Mouse (Mus musculus): ENCODE results near the gene Timm50. TPM values are rescaled to one million over a fixed set of nuclear protein-coding genes. Genes with fewer than 3 reads are reported as not detected.
A peak's percentile ranks its signal among the peaks of the same experiment; 100 is the strongest.

The Timm50 gene
- polyA plus RNA-seq, 1 experiment from 2014 or later = 144 TPM

- Histone ChIP-seq H3K9ac (no peak overlapping the region), H3K4me3 (no peak overlapping the region), H3K4me2 (replicated peaks) (no peak overlapping the region), H3K27me3 (no peaks in the 10 kb centered on the region), H3K4me1 (no peaks in the 10 kb centered on the region), H3K27ac (no peak overlapping the region), H3K9me3 (no peaks in the 10 kb centered on the region), H3K36me3 (peaks cover 100% of the 10 kb centered on the region)
- ATAC-seq (ENCODE audit: low FRiP score, low read depth) = no peak
- 92% methylated on average over 15 of the region's 15 CpGs for WGBS
Observed at GRCm38 (mm10) chr7:28321974-28322720, 10.3 kb upstream of the Timm50 start.

- 94% methylated on average over 17 of the region's 17 CpGs for WGBS
- Histone ChIP-seq H3K4me2 (replicated peaks) (no peak overlapping the region), H3K9me3 (no peaks in the 10 kb centered on the region), H3K36me3 (peaks cover 99% of the 10 kb centered on the region), H3K27ac (no peak overlapping the region), H3K9ac (no peak overlapping the region), H3K4me1 (no peaks in the 10 kb centered on the region), H3K27me3 (no peaks in the 10 kb centered on the region), H3K4me3 (no peak overlapping the region)
- no peak for ATAC-seq (ENCODE audit: low FRiP score, low read depth)
Observed at GRCm38 (mm10) chr7:28318714-28319113, 6.8 kb upstream of the Timm50 start.

- Histone ChIP-seq H3K36me3 (peaks cover 92% of the 10 kb centered on the region), H3K9ac (no peak overlapping the region), H3K27ac (no peak overlapping the region), H3K4me3 (no peak overlapping the region), H3K9me3 (no peaks in the 10 kb centered on the region), H3K27me3 (no peaks in the 10 kb centered on the region), H3K4me2 (replicated peaks) (no peak overlapping the region), H3K4me1 (no peaks in the 10 kb centered on the region)
- WGBS = 83% methylated on average over 3 of the region's 3 CpGs
- ATAC-seq (ENCODE audit: low FRiP score, low read depth) = no peak
Observed at GRCm38 (mm10) chr7:28318036-28318435, 6.2 kb upstream of the Timm50 start.

GRCm38 (mm10) chr7:28311151-28311925 is 534 bp downstream of the Timm50 start:
- 6% methylated on average over 35 of the region's 35 CpGs for WGBS
- H3K9me3 ChIP-seq = no peaks in the 10 kb centered on the region
- H3K27ac ChIP-seq = no peak overlapping the region
- peak overlapping the region; percentile 91 for H3K9ac ChIP-seq
- H3K4me3 ChIP-seq = peak overlapping the region; percentile 92
- H3K36me3 ChIP-seq = peaks cover 66% of the 10 kb centered on the region
- H3K27me3 ChIP-seq = no peaks in the 10 kb centered on the region
- H3K4me2 ChIP-seq (replicated peaks) = peak overlapping the region; percentile 90
- H3K4me1 ChIP-seq = peaks cover 19% of the 10 kb centered on the region
- ATAC-seq (ENCODE audit: low FRiP score, low read depth) = peak; percentile 51

- no peak for ATAC-seq (ENCODE audit: low FRiP score, low read depth)
- Histone ChIP-seq H3K9ac (no peak overlapping the region; the same call in 1 of the 2 replicates), H3K4me1 (peaks cover 19% of the 10 kb centered on the region), H3K27ac (no peak overlapping the region), H3K27me3 (no peaks in the 10 kb centered on the region), H3K4me2 (replicated peaks) (no peak overlapping the region), H3K9me3 (no peaks in the 10 kb centered on the region), H3K36me3 (peaks cover 66% of the 10 kb centered on the region), H3K4me3 (no peak overlapping the region)
- 35% methylated on average over 9 of the region's 9 CpGs for WGBS
Observed at GRCm38 (mm10) chr7:28309737-28310136, 2.1 kb downstream of the Timm50 start.

DNA sequence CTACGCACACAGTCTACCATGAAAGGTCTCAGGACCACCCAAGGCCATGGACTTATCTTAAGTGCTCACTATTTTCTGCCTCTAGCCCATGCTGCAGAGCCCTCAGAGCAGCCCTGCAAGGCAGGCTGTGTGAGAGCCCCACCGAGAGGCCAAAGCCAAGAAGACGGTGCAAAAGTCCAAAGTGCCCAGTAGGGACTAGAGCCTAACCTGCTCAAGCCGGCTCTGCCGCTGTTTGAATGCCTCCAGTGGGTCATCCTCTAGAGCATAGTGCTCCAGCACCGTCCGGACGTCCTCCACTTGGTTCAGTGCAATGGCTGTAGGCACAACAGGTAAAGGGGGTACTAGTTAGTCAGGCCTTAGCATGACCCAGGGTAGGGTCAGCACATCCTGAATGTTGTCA is 5.7 kb downstream of the Timm50 start:
- WGBS = 99% methylated on average over 8 of the region's 8 CpGs

GRCm38 (mm10) chr7:28305641-28306040 is 6.2 kb downstream of the Timm50 start:
- Histone ChIP-seq H3K9me3 (no peaks in the 10 kb centered on the region), H3K27me3 (peaks cover 22% of the 10 kb centered on the region), H3K9ac (no peak overlapping the region), H3K4me2 (replicated peaks) (no peak overlapping the region), H3K36me3 (peaks cover 59% of the 10 kb centered on the region), H3K4me3 (no peak overlapping the region), H3K4me1 (peaks cover 26% of the 10 kb centered on the region), H3K27ac (no peak overlapping the region)
- no peak for ATAC-seq (ENCODE audit: low FRiP score, low read depth)
- 91% methylated on average over 10 of the region's 10 CpGs for WGBS

More for the DNA sequence above, 5.7 kb downstream of the Timm50 start:
- Histone ChIP-seq H3K4me3 (no peak overlapping the region), H3K9me3 (no peaks in the 10 kb centered on the region), H3K9ac (no peak overlapping the region), H3K27ac (no peak overlapping the region), H3K27me3 (peaks cover 17% of the 10 kb centered on the region), H3K4me1 (peaks cover 29% of the 10 kb centered on the region), H3K4me2 (replicated peaks) (no peak overlapping the region), H3K36me3 (peaks cover 59% of the 10 kb centered on the region)
- no peak for ATAC-seq (ENCODE audit: low FRiP score, low read depth)

- H3K9me3 ChIP-seq = no peaks in the 10 kb centered on the region
- peaks cover 23% of the 10 kb centered on the region for H3K36me3 ChIP-seq
- peaks cover 60% of the 10 kb centered on the region for H3K27me3 ChIP-seq
- H3K4me3 ChIP-seq = peak within 1 kb of the TSS; percentile 38
- 1% methylated on average over 30 of the region's 30 CpGs for WGBS
- peak within 1 kb of the TSS; percentile 65 for H3K4me2 ChIP-seq (replicated peaks)
- peak within 1 kb of the TSS; percentile 54 for H3K9ac ChIP-seq
- peaks cover 17% of the 10 kb centered on the region for H3K4me1 ChIP-seq
- no peak within 1 kb of the TSS for H3K27ac ChIP-seq
- ATAC-seq (ENCODE audit: low FRiP score, low read depth) = peak; percentile 38; the same call in 1 of the 2 replicates
Observed at GRCm38 (mm10) chr7:28301616-28302433, 10.0 kb downstream of the Timm50 start, which contains the start of gene Dll3. Dll3 (minus strand) TSS chr7:28302238.

- peaks cover 87% of the 10 kb centered on the region for H3K27me3 ChIP-seq
- no peak overlapping the region for H3K9ac ChIP-seq
- H3K4me1 ChIP-seq = peaks cover 17% of the 10 kb centered on the region
- no peak overlapping the region for H3K4me3 ChIP-seq
- no peak for ATAC-seq (ENCODE audit: low FRiP score, low read depth)
- no peaks in the 10 kb centered on the region for H3K36me3 ChIP-seq
- H3K4me2 ChIP-seq (replicated peaks) = peak overlapping the region; percentile 46
- no peaks in the 10 kb centered on the region for H3K9me3 ChIP-seq
- 23% methylated on average over 43 of the region's 43 CpGs for WGBS
- H3K27ac ChIP-seq = no peak overlapping the region
Observed at GRCm38 (mm10) chr7:28298837-28299625, 12.8 kb downstream of the Timm50 start.

DNA sequence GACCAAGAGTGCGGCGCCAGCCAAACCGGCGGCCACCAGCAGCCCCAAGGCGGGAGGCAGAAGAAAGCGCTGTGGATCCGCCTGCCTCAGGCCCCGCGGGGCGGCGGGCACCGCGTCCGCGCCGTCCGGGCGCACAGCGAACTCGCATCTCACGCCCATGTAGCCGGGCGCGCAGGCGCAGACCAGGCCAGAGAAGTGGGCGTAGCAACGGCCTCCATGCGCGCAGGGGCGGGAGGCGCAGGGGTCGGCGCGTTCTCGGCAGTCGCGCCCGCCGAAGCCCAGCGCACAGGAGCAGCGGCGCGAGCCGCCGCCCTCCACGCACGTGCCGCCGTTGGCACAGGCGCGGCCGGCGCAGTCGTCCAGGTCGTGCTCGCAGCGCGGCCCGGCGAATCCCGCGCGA is 17.4 kb downstream of the Timm50 start:
- H3K27ac ChIP-seq = no peak overlapping the region
- WGBS = 4% methylated on average over 60 of the region's 63 CpGs
- H3K9ac ChIP-seq = peak overlapping the region; percentile 67
- peaks cover 99% of the 10 kb centered on the region for H3K27me3 ChIP-seq
- peak overlapping the region; percentile 53 for H3K4me3 ChIP-seq
- peaks cover 14% of the 10 kb centered on the region; the same call in 1 of the 2 replicates for H3K4me1 ChIP-seq
- H3K36me3 ChIP-seq = no peaks in the 10 kb centered on the region
- H3K4me2 ChIP-seq (replicated peaks) = peak overlapping the region; percentile 82
- peak; percentile 58; the same call in 1 of the 2 replicates for ATAC-seq (ENCODE audit: low FRiP score, low read depth)
- H3K9me3 ChIP-seq = no peaks in the 10 kb centered on the region
